Mouse (Mus musculus): ENCODE results near the gene Odf3l1.
A peak's percentile ranks its signal among the peaks of the same experiment; 100 is the strongest.

The Odf3l1 gene

DNA sequence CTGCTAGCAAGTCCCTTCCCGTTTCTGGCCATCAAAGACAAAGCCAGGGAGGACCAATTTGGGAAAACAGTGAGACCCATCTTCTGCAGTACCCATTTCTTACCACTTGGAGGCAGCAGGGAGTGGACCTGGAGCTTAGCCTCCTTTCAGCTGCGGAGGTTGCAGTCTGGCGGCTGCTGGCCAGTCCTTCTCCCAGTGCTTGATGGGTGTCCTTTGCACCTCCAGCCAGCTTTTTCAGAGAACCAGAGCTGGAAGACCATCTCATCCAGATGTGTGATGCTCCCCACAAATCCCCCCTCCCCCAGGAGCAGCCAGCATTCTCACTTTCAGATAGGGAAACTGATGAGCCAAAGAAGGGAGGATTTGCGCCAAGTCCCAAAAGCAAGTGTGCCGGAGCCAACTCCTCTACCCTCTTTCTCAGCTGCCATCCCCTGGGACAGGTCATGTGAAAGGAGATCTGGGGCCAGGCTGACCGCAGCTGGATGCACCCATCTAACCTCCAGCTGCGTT, 20.7 kb downstream of the Odf3l1 start:
- DNase-seq (ENCODE audit: low spot score), result peak; percentile 87

- DNase-seq (ENCODE audit: low spot score), result no peak
Observed at GRCm38 (mm10) chr9:56842303-56842719, 22.2 kb downstream of the Odf3l1 start.

GRCm38 (mm10) chr9:56841864-56842263, 22.6 kb downstream of the Odf3l1 start:
- no peak for DNase-seq (ENCODE audit: low spot score)

DNA sequence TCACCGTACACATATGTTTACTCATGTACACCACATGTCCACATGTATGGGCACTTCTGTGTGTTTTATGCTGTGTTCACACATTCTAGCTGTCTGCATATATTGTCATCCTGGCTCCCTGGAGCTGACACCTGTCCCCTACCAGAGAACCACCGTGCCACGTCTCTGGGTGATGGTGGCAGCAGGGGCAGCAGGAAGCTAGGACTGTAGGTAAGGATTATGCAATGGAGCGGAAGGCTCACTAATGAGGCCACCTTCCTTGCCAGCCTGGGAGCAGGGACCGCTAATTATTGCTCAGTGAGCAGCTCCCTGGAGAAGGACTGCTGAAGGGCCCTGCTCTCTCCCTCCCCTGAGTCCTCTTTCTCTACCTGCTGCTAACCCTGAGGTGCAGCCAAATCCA, 23.8 kb downstream of the Odf3l1 start:
- DNase-seq (ENCODE audit: low spot score), result peak; percentile 38

DNA sequence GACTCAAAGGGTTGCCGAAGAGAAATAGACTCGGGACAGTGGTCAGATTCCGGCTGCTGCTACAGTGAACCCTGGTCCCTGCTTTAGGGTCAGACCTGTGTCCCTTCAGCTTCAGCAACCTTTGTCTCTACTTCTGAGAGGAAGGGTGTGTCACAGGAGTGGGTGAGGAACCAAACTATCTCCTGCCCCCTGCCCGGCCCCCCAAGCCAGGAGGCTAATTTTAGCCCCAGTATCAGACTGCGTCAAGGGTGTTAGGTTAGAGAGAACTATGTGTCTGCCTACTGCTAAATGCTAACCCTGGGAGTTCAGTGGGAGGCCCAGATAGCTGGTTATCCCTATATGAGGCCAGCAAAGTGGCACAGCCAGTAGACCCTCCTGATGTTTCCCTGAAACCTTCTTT, 29.3 kb downstream of the Odf3l1 start:
- no peak for DNase-seq (ENCODE audit: low spot score)

- no peak for DNase-seq (ENCODE audit: low spot score)
Observed at GRCm38 (mm10) chr9:56832900-56833299, 31.6 kb downstream of the Odf3l1 start.

DNA sequence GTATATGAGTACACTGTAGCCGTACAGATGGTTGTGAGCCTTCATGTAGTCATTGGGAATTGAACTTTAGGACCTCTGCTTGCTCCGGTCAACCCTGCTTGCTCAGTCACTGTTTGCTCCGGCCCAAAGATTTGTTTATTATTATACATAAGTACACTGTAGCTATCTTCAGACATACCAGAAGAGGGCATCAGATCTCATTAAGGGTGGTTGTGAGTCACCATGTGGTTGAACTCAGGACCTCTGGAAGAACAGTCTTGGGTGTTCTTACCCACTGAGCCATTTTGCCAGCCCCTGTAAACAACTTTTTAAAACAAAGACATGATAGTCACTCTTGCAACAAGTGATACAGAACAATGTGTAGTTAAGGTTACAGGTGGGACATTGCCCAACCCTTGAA, 32.6 kb downstream of the Odf3l1 start:
- no peak for DNase-seq (ENCODE audit: low spot score)

DNA sequence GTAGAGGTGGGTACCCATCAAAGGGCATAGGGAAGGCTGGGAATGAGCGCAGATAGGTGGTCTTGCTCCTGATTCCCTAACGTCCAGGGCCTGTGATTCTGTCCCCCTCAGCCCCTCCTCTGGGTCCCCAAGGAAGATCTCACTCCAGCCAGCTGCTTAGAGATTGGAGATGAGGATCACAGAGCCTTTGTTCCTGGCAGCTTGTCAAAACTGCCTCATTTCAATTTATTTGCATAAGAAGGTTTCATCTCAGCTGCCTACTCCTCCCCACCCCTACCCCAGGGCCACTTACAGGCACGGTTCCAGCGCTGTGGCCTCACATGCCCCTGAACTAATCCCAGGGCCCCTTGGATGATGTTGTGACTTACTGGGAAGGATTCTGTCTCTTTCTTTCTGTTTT, 34.3 kb downstream of the Odf3l1 start:
- DNase-seq (ENCODE audit: low spot score), result peak; percentile 42

DNA sequence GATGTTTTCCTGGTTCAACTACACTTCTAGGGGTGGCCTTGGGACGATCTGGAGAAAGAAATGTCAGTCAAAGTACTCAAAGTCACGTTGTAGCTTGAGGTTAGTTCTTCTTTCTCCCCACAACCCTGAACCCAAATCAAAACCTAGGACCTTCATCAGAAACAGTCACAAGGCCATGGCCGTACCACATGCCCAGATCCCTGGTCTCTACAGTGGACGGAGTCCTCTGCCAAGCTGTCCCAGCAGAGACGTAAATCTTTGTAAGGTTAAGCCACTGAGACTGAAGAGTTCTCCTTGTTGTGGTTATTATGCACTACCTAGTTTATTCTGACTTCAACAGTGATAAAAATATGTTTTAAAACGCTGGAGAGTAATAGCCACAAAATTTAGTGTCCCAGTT, 35.6 kb downstream of the Odf3l1 start:
- DNase-seq (ENCODE audit: low spot score), result no peak

GRCm38 (mm10) chr9:56828146-56828545, 36.3 kb downstream of the Odf3l1 start:
- peak; percentile 50 for DNase-seq (ENCODE audit: low spot score)

GRCm38 (mm10) chr9:56825476-56826213, 38.8 kb downstream of the Odf3l1 start:
- peak; percentile 50 for DNase-seq (ENCODE audit: low spot score)

GRCm38 (mm10) chr9:56824900-56825299, 39.6 kb downstream of the Odf3l1 start:
- peak; percentile 66 for DNase-seq (ENCODE audit: low spot score)

- no peak for DNase-seq (ENCODE audit: low spot score)
Observed at GRCm38 (mm10) chr9:56810916-56811315, 53.6 kb downstream of the Odf3l1 start.

GRCm38 (mm10) chr9:56807990-56808389, 56.5 kb downstream of the Odf3l1 start:
- DNase-seq (ENCODE audit: low spot score), result no peak

- no peak for DNase-seq (ENCODE audit: low spot score)
Observed at GRCm38 (mm10) chr9:56803146-56803545, 61.3 kb downstream of the Odf3l1 start.
